Mouse (Mus musculus) embryo, embryonic 9.5 days (tissue): ENCODE measurements around the gene Ssxb10.
"Not testable (repeated sequence)": the region's sequence is repeated elsewhere in the genome, so short reads cannot be mapped to it uniquely, and the experiment has no call there.

Source experiments
- DNase-seq: peaks from one replicate; pipeline ENCODE4 v3.0.0-alpha.2; 2017; ENCODE audit errors: extremely low spot score

The Ssxb10 gene

DNA sequence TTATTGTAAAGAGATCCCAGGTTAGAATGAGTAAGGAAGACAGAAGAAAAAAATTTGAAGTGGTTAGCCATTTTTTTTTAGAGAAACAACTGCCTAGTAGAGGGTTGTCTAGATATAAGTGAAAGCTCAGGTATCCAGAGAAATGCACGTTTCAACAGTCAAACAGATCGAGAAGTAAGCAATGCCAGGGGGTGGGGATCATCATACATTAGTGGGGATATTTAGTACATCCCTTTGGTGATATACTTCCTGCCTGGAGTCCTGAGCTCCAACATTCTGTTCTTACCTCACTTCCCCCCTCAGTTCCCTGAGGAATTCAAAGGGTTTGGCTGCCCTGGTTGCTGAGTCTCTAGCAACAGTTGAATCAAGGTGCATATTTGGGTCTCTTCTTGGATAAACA, at the start of gene Ssxb10:
Gene Ssxb10, plus strand, starts transcription at position 301 of the 400 bp plus-strand sequence.
- no peak for DNase-seq

DNA sequence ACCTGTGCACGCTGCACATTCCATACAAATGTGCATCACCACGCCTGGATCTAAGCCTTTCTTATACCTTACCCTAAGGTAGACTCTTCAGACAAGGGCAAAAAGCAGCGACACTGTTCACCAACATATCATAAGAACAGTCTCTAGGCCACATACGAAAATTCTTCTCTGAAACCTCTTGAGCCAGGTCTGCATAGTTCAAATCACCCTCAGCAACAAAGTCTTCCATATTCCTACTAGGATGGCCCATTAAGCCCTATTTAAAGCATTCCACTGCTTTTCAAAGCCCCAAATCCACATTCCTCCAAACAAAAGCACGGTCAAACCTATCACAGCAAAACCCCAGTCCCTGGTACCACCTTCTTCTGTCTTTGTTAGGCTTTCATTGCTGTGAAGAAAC, 38.6 kb upstream of the Ssxb10 start:
- DNase-seq, result no peak

DNA sequence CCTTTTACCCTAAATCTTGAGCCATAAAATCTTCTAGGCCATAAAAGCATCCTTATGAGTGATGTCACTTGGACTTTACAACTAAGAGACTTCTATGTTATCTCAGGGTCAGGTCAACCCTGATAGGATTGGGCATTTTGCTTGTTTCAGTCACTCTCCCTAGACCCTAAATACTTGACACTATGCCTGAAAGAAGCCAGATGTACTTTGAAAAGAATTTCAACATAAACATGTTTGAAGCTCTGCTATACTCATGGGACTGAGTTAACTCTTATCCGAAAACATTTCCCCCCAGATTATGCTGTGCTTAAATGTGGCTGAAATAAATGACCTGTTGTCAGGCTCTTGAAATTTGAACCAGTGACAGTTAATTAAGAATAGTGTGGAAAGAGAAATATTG, 17.9 kb upstream of the Ssxb10 start:
- DNase-seq, result no peak

DNA sequence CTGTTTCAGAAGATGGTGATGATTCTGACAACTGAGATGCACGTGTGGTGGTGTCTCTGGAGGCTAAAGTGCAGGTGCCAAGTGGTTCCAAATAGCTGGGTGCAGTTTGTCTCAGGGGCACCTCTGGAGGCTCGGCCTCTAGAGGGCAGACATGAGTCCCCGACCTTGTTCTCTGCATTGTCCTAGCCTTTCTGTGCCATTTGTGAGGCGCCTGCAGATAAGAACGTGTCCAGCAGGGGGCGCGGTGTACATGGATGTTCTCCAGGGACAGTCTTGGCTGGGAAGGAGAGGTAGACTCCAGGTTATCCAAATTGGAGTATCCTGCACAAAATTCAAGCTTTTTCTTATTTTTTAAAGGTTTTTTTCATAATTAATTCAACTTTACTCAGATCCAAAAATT, 12.3 kb upstream of the Ssxb10 start:
- DNase-seq, result peak; percentile 15

DNA sequence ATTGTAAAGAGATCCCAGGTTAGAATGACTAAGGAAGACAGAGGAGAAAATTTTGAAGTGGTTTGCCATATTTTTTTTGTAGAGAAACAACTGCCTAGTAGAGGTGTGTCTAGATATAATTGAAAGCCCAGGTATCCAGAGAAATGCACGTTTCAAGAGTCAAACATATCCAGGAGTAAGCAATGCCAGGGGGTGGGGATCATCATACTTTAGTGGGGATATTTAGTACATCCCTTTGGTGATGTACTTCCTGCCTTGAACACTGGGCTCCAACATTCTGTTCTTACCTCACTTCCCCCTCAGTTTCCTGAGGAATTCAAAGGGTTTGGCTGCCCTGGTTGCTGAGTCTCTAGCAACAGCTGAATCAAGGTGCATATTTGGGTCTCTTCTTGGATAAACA, 39.5 kb downstream of the Ssxb10 start, which contains the start of gene Ssxb9:
Gene Ssxb9, plus strand, starts transcription at position 301 of the 400 bp plus-strand sequence.
- not testable (repeated sequence) for DNase-seq
